Mouse (Mus musculus) hindbrain, embryonic 11.5 days (tissue): ENCODE measurements around the gene Syde1. TPM values are rescaled to one million over a fixed set of nuclear protein-coding genes. Genes with fewer than 3 reads are reported as not detected.
"Not testable (repeated sequence)": the region's sequence is repeated elsewhere in the genome, so short reads cannot be mapped to it uniquely, and the experiment has no call there.

Experiments
- ATAC-seq: fragments of 200-750 bp; cut with Nextera tagmentation; 2 replicates; pipeline ENCODE4 v1.8.0; 2017; ENCODE audit warnings: mild to moderate bottlenecking, moderate TSS enrichment, moderate library complexity; ENCODE audit not compliant: low FRiP score
- DNase-seq: peaks from one replicate; pipeline ENCODE4 v3.0.0-alpha.2; 2015; ENCODE audit warnings: low spot score
- H3K27ac ChIP-seq: fragments of 300-500 bp; sonication (generic); 2 replicates; pipeline ENCODE4 v1.5.1; 2014; ENCODE audit warnings: mild to moderate bottlenecking, low read depth, low read length
- H3K27me3 ChIP-seq: fragments of 300-500 bp; sonication (generic); 2 replicates; pipeline ENCODE4 v1.6.1; 2014; ENCODE audit warnings: mild to moderate bottlenecking, low read length, moderate library complexity, mixed read lengths; ENCODE audit not compliant: control insufficient read depth, insufficient read depth
- H3K36me3 ChIP-seq: fragments of 300-500 bp; sonication (generic); 2 replicates; pipeline ENCODE4 v1.6.1; 2014; ENCODE audit warnings: mild to moderate bottlenecking, low read length, moderate library complexity, mixed read lengths; ENCODE audit not compliant: control insufficient read depth, insufficient read depth
- H3K4me1 ChIP-seq: fragments of 300-500 bp; sonication (generic); replicated peaks from 2 replicates; pipeline ENCODE4 v1.6.1; 2014; ENCODE audit warnings: low read length, mixed read lengths; ENCODE audit not compliant: control insufficient read depth, insufficient read depth
- H3K4me2 ChIP-seq: fragments of 300-500 bp; sonication (generic); replicated peaks from 2 replicates; pipeline ENCODE4 v1.6.1; 2014; ENCODE audit warnings: mild to moderate bottlenecking, low read depth, low read length
- H3K4me3 ChIP-seq: fragments of 300-500 bp; sonication (generic); 2 replicates; pipeline ENCODE4 v1.5.1; 2014; ENCODE audit warnings: low read depth, low read length
- H3K9ac ChIP-seq: fragments of 300-500 bp; sonication (generic); 2 replicates; pipeline ENCODE4 v1.6.1; 2014; ENCODE audit warnings: low read depth, low read length
- H3K9me3 ChIP-seq: fragments of 300-500 bp; sonication (generic); 2 replicates; pipeline ENCODE4 v1.6.1; 2016; ENCODE audit warnings: low read length; ENCODE audit not compliant: control insufficient read depth
- WGBS: fragments of 180-500 bp; shearing (Covaris S2); extraction: QIAGEN DNeasy Blood & Tissue Kit; methylation state at CpG from one replicate; pipeline ENCODE4 v1.1.7; 2014; 5-methylcytosine and 5-hydroxymethylcytosine counted together
- polyA plus RNA-seq: library from polyadenylated mRNA; unstranded; fragments of >200 nt; fragmentation: Nextera tagmentation; extraction: Ambion mirVana; gene quantifications from 2 replicates; pipeline ENCODE4 v1.2.1, GENCODE M21; 2014

Gene Syde1
- polyA plus RNA-seq: 10.0 and 11.9 TPM in 2 replicates

GRCm38 (mm10) chr10:78591406-78592328, at the start of gene Syde1:
TSS of gene Syde1 (minus strand) at chr10:78591964.
- Histone ChIP-seq H3K9ac (peak within 1 kb of the TSS; percentile 73), H3K9me3 (no peaks in the 10 kb centered on the region), H3K4me1 (no peaks in the 10 kb centered on the region; the same call in 1 of the 2 replicates), H3K4me2 (peak within 1 kb of the TSS; percentile 86), H3K27me3 (no peaks in the 10 kb centered on the region), H3K27ac (peak within 1 kb of the TSS; percentile 33; the same call in 1 of the 2 replicates), H3K4me3 (peak within 1 kb of the TSS; percentile 55), H3K36me3 (peaks cover 4% of the 10 kb centered on the region; the same call in 1 of the 2 replicates)
- DNase-seq (peak; percentile 66), ATAC-seq (peak; percentile 76)
- 4% methylated on average over 49 of the region's 54 CpGs for WGBS

- peak; percentile 49 for DNase-seq
- no peak overlapping the region for H3K4me2 ChIP-seq
- H3K9me3 ChIP-seq: no peaks in the 10 kb centered on the region
- H3K27me3 ChIP-seq: no peaks in the 10 kb centered on the region
- no peak overlapping the region for H3K9ac ChIP-seq
- no peak overlapping the region for H3K27ac ChIP-seq
- H3K36me3 ChIP-seq: no peaks in the 10 kb centered on the region
- H3K4me1 ChIP-seq: no peaks in the 10 kb centered on the region
- peak; percentile 64; the same call in 1 of the 2 replicates for ATAC-seq
- WGBS: 18% methylated on average over 6 of the region's 6 CpGs
- H3K4me3 ChIP-seq: no peak overlapping the region
These were observed 40.5 kb upstream of the Syde1 start for GRCm38 (mm10) chr10:78632311-78632710.

GRCm38 (mm10) chr10:78630194-78630593, 38.4 kb upstream of the Syde1 start:
- H3K36me3 ChIP-seq: no peaks in the 10 kb centered on the region
- no peak for ATAC-seq
- H3K27ac ChIP-seq: no peak overlapping the region
- H3K27me3 ChIP-seq: no peaks in the 10 kb centered on the region
- no peak overlapping the region for H3K4me3 ChIP-seq
- H3K9ac ChIP-seq: no peak overlapping the region
- H3K4me2 ChIP-seq: no peak overlapping the region
- no peaks in the 10 kb centered on the region for H3K9me3 ChIP-seq
- WGBS: 86% methylated on average over 4 of the region's 4 CpGs
- DNase-seq: no peak
- H3K4me1 ChIP-seq: no peaks in the 10 kb centered on the region

GRCm38 (mm10) chr10:78623143-78623542, 31.4 kb upstream of the Syde1 start:
- H3K9me3 ChIP-seq, H3K27me3 ChIP-seq, ATAC-seq, H3K9ac ChIP-seq, H3K4me2 ChIP-seq, DNase-seq, H3K4me3 ChIP-seq, H3K27ac ChIP-seq, H3K4me1 ChIP-seq, H3K36me3 ChIP-seq: not testable (repeated sequence)
- 79% methylated on average over 3 of the region's 3 CpGs for WGBS

GRCm38 (mm10) chr10:78617974-78618373, 26.2 kb upstream of the Syde1 start, which contains the start of gene Olfr1357:
TSS of gene Olfr1357 (minus strand) at chr10:78618074.
- WGBS: 92% methylated on average over 1 of the region's 1 CpGs
- no peak within 1 kb of the TSS for H3K9ac ChIP-seq
- H3K27me3 ChIP-seq: no peaks in the 10 kb centered on the region
- H3K9me3 ChIP-seq: no peaks in the 10 kb centered on the region
- H3K36me3 ChIP-seq: no peaks in the 10 kb centered on the region
- DNase-seq: no peak
- H3K4me3 ChIP-seq: no peak within 1 kb of the TSS
- no peak within 1 kb of the TSS for H3K27ac ChIP-seq
- no peak within 1 kb of the TSS for H3K4me2 ChIP-seq
- no peak for ATAC-seq
- no peaks in the 10 kb centered on the region for H3K4me1 ChIP-seq

GRCm38 (mm10) chr10:78607602-78608001, 15.8 kb upstream of the Syde1 start:
- Histone ChIP-seq H3K27ac (no peak overlapping the region), H3K4me2 (no peak overlapping the region), H3K36me3 (no peaks in the 10 kb centered on the region), H3K4me3 (no peak overlapping the region), H3K4me1 (no peaks in the 10 kb centered on the region), H3K9me3 (no peaks in the 10 kb centered on the region), H3K9ac (no peak overlapping the region), H3K27me3 (no peaks in the 10 kb centered on the region)
- no peak for ATAC-seq
- WGBS: 74% methylated on average over 3 of the region's 3 CpGs
- no peak for DNase-seq

- Histone ChIP-seq H3K27me3 (no peaks in the 10 kb centered on the region), H3K9me3 (no peaks in the 10 kb centered on the region), H3K4me3 (no peak overlapping the region), H3K4me1 (no peaks in the 10 kb centered on the region), H3K27ac (no peak overlapping the region), H3K4me2 (no peak overlapping the region), H3K9ac (no peak overlapping the region), H3K36me3 (no peaks in the 10 kb centered on the region)
- 47% methylated on average over 3 of the region's 3 CpGs for WGBS
- DNase-seq (peak; percentile 20), ATAC-seq (no peak)
These were observed 13.3 kb upstream of the Syde1 start for GRCm38 (mm10) chr10:78605080-78605479.

- Histone ChIP-seq H3K9ac (no peak overlapping the region), H3K36me3 (no peaks in the 10 kb centered on the region), H3K4me2 (no peak overlapping the region), H3K4me3 (no peak overlapping the region), H3K27ac (no peak overlapping the region), H3K27me3 (no peaks in the 10 kb centered on the region), H3K4me1 (no peaks in the 10 kb centered on the region), H3K9me3 (no peaks in the 10 kb centered on the region)
- WGBS: 86% methylated on average over 5 of the region's 5 CpGs
- DNase-seq (no peak), ATAC-seq (no peak)
These were observed 8.1 kb upstream of the Syde1 start for GRCm38 (mm10) chr10:78599865-78600264.

GRCm38 (mm10) chr10:78594566-78594965, 2.8 kb upstream of the Syde1 start:
- no peak overlapping the region for H3K4me3 ChIP-seq
- DNase-seq: no peak
- ATAC-seq: no peak

More at GRCm38 (mm10) chr10:78594566-78594965, 2.8 kb upstream of the Syde1 start:
- Histone ChIP-seq H3K36me3 (no peaks in the 10 kb centered on the region), H3K9me3 (no peaks in the 10 kb centered on the region), H3K4me2 (no peak overlapping the region), H3K4me1 (no peaks in the 10 kb centered on the region; the same call in 1 of the 2 replicates), H3K27ac (no peak overlapping the region), H3K27me3 (no peaks in the 10 kb centered on the region), H3K9ac (no peak overlapping the region)
